Mouse (Mus musculus): Measurements from ENCODE around the gene Camkmt. TPM values are rescaled to one million over a fixed set of nuclear protein-coding genes. Genes with fewer than 3 reads are reported as not detected.
A peak's percentile ranks its signal among the peaks of the same experiment; 100 is the strongest.

Camkmt gene
- total RNA-seq, 1 experiment from 2014 or later = 3.7 TPM

DNA sequence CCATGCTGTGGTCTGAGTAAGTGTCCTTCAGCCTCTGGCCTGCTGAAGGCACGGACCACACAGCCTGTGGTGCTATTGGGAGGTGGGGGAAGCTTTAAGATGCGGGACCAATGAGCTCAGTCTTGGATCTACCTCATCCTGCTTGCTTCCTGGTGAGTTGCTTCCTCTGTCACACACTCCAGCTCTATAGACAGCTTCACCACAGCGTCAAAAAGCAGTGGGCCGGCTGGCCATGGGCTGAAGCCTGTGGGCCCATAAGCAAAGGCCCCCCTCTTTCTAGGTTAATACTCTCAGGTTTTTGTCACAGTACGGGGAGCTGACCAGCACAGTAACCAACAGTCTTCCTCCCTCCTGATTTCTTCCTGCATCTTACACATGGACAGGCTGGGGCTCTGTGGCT, 314.8 kb downstream of the Camkmt start:
- no peak for ATAC-seq (replicated peaks; ENCODE audit: low read depth, poor library complexity, severe bottlenecking)

DNA sequence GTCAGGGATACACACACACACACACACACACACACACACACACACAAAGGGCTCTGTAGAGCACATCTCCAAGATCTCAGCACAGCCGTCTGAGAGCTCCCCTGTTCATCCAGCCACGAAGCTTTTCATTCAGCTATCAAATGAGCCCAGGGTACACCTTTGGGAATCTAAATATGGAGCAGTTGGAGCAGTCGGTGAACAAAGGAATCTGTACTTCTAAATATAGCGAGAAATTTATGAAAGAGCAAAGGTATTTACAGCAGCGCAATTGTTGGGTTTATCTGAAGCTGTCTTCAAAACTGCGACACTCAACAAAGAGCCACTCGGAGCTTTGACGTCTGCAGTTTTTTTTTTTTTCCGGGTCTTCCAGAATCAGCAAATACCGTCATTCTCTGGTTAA, 315.8 kb downstream of the Camkmt start:
- no peak for ATAC-seq (replicated peaks; ENCODE audit: low read depth, poor library complexity, severe bottlenecking)

GRCm38 (mm10) chr17:85428831-85429230, 338.5 kb downstream of the Camkmt start:
- ATAC-seq (replicated peaks; ENCODE audit: low read depth, poor library complexity, severe bottlenecking) = no peak

DNA sequence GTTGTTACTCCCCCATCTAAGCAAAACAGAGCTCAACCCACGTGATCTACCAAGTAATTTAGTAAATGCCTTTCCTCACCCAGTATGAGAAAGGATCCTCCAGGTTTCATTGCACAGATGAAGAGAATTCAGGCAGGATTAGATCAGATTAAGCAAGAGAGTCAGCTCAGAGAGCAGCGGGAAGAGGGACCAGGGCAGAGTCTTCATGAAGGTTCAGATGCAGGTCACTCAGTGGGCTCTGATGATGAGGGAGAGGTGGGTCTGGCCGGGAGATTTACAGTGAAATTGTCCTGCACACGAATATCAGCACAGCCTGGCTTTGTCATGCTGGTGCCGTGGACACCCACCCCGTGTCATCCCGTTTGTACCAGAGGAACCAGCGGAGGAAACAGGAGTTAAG, 342.6 kb downstream of the Camkmt start:
- no peak for ATAC-seq (replicated peaks; ENCODE audit: low read depth, poor library complexity, severe bottlenecking)

GRCm38 (mm10) chr17:85443036-85443435, 352.7 kb downstream of the Camkmt start:
- no peak for ATAC-seq (replicated peaks; ENCODE audit: low read depth, poor library complexity, severe bottlenecking)

DNA sequence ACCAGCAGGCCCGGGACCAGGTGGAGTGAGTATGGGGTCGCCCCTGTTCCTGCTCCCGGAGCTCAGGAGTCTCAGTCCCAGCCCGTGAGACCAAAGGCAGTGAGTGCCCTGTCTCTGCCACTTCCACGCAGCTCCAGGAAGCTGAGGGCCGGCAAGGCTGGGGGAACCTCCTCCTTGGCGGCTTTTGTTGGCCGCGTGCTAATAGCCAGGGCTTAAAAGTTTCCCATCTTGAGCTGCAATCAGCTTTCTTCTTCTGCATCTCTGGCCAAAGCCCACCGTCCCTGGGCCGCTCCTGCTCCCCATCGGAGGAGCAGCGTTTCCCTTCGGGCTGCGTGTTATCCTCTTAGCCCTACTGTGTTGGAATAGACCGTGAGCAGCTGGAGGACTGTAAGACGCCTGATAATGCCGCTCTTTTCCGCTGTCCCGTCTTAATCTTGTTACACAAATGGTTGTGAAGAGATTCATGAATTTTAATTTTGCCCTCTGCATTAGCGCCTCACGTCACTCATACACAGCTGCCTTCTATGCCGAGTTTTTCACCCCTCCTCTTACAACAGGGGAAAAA, 364.1 kb downstream of the Camkmt start:
- peak; percentile 57 for ATAC-seq (replicated peaks; ENCODE audit: low read depth, poor library complexity, severe bottlenecking)

- peak; percentile 37 for ATAC-seq (replicated peaks; ENCODE audit: low read depth, poor library complexity, severe bottlenecking)
Observed at GRCm38 (mm10) chr17:85455063-85455462, 364.7 kb downstream of the Camkmt start.

GRCm38 (mm10) chr17:85458075-85458474, 367.7 kb downstream of the Camkmt start:
- ATAC-seq (replicated peaks; ENCODE audit: low read depth, poor library complexity, severe bottlenecking) = peak; percentile 81

DNA sequence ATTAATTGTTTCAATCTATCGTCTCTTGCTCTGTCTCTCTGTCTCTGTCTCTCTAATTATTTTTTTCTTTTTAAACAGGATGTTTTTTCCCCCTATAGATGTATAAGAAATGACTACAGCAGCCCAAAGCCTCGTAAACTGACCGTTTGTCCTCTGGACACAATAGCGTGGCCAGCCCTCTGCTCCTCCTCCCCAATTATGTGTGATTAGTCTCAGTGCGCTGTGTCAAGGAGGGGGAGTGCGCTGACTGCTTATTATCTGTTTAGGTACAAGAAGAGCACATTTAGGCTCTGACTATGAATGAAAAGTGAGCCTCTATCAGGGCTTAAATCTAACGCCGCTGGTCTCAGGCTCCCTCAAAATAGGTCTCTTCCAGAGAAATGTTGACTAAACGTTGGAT, 368.2 kb downstream of the Camkmt start:
- no peak for ATAC-seq (replicated peaks; ENCODE audit: low read depth, poor library complexity, severe bottlenecking)

DNA sequence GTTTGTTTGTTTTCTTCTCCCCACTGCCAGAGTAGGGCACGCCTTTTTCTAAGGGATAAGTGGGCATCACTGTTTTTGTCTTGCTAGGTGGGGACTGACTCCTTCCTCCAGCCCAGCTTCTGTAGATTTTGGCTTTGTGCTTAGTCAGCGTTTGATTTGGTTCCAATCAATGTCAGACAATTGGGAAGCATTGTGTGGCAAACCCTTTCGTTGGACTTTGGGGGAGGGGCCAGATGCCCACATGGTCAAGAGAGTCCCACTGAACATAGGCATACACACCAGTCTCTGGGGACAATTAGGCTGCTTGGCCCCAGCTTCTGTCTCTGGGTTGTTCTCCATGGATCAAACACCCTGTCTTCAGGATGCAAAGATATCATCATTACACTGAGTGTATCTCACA, 371.2 kb downstream of the Camkmt start:
- ATAC-seq (replicated peaks; ENCODE audit: low read depth, poor library complexity, severe bottlenecking) = no peak

GRCm38 (mm10) chr17:85463497-85464392, 373.4 kb downstream of the Camkmt start:
- ATAC-seq (replicated peaks; ENCODE audit: low read depth, poor library complexity, severe bottlenecking) = peak; percentile 66

- no peak for ATAC-seq (replicated peaks; ENCODE audit: low read depth, poor library complexity, severe bottlenecking)
Observed at GRCm38 (mm10) chr17:85464466-85465411, 374.4 kb downstream of the Camkmt start.

GRCm38 (mm10) chr17:85469776-85470175, 379.4 kb downstream of the Camkmt start:
- ATAC-seq (replicated peaks; ENCODE audit: low read depth, poor library complexity, severe bottlenecking) = no peak

DNA sequence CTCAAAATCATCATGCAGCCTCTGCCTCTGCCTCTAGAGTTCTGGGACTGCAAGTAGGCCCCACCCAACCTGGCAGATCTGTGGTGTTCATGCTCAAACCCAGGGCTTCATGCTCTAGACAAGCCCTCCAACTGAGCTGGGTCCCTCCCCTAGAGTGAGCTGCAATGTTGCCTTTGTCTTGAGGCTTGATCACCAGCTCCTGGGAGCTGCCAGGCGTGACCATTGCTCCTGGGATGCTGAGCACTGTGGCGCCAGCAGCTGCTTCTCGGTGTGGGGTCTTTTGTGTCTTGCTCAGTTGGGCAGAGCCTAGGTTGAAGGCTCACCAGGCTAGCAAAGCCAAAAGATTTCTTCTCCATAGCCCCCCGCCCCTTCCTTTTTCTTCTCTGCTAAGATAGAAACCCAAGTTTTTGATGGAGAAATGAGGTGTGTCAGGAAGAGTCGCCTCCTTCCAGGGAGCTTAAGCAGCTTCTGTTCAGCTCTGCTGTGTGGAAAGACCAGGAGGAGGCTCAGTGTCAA, 382.4 kb downstream of the Camkmt start:
- no peak for ATAC-seq (replicated peaks; ENCODE audit: low read depth, poor library complexity, severe bottlenecking)

DNA sequence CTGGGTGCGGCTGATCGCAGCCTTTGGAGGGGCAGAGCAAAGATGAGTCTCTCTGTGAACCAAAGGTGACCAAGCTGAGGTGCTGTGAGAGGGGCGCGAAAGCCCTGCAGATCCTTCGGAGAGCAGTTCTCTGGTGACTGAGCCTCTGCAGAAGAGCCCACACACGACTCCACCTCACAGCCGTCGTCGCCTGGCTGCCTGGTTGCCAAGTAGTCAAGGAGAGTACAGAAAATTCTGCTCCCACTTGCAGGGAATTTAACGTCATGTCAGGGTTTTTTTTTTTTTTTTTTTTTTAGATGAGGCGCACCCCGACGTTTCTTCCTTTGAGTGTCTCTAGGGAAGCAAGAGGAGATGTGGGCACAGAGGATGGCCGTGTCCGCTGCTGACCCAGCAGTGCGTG, 382.9 kb downstream of the Camkmt start:
- ATAC-seq (replicated peaks; ENCODE audit: low read depth, poor library complexity, severe bottlenecking) = no peak

GRCm38 (mm10) chr17:85473881-85474280, 383.5 kb downstream of the Camkmt start:
- no peak for ATAC-seq (replicated peaks; ENCODE audit: low read depth, poor library complexity, severe bottlenecking)

GRCm38 (mm10) chr17:85481241-85481640, 390.9 kb downstream of the Camkmt start:
- no peak for ATAC-seq (replicated peaks; ENCODE audit: low read depth, poor library complexity, severe bottlenecking)

- ATAC-seq (replicated peaks; ENCODE audit: low read depth, poor library complexity, severe bottlenecking) = no peak
Observed at GRCm38 (mm10) chr17:85483086-85483485, 392.7 kb downstream of the Camkmt start.

- no peak for ATAC-seq (replicated peaks; ENCODE audit: low read depth, poor library complexity, severe bottlenecking)
Observed at GRCm38 (mm10) chr17:85484015-85484414, 393.7 kb downstream of the Camkmt start.

DNA sequence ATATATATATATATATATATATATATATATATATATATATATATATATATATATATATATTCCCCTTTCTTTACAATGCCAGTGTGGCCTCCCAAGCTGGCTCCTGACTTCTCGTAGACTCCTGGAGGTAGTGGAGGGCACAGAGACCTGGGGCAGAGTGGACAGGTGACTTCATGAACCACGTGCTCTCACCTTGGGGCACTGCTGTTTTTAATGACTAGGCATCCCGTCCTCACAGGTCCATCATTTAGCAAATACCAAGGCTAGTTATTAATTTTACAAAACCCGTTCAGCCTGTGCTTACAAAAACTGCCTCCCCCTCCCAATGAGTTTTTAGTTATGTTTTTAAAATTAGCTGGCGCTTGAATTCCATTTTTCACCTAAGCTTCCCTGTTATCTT, 394.2 kb downstream of the Camkmt start:
- ATAC-seq (replicated peaks; ENCODE audit: low read depth, poor library complexity, severe bottlenecking) = no peak

All from common myeloid progenitor, adult 5-6 weeks (primary cell).